Mouse (Mus musculus): ENCODE results near the gene H2-T24. TPM values are rescaled to one million over a fixed set of nuclear protein-coding genes. Genes with fewer than 3 reads are reported as not detected.

The H2-T24 gene
- 10 to 100 TPM; 30.2 to 41.9 TPM for polyA plus RNA-seq (2017; shearing (Covaris generic))

DNA sequence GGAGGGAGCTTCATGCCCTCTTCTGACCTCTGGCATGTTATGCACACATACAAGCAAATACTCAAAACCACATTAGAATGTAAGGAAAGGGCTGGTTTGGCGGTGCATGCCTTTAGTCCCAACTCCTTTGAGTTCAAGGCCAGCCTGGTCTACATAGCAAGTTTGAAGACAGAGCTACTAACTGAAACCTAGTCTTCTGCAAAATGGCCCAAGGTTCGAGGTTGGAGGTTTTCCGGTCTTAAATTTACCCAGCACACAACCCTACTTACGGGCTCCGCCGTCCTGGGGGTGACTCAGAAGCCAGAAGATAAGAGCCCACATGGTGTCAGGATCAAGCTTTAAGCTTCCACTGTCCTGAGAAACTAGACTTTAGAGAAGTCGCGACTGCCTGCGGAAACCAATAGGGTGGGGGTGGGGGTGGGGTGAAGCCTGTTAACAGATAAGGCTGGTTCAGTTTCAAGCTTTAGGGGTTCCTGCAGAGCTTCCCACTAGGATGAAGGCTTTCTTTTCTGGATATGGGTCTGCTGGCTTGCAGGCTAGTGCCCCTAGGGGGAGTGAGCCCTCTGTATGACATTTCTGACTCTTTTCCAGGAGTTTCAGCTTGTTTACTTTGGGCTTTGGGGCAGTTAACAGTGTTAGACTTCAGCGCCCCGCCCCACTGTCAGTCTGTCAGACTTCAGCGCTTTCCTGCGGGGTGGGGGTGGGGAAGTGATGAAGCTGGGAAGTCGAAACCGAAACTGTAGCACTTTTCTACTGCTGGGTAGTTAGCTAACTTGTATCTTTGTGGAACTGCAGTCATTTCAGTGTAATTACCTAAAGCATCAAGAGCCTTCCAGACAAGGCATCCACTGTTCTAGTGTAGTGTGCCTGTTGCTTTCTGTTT, at the start of gene H2-T24:
H2-T24 (minus strand) TSS at position 370 of the 883 bp plus-strand sequence.

DNA sequence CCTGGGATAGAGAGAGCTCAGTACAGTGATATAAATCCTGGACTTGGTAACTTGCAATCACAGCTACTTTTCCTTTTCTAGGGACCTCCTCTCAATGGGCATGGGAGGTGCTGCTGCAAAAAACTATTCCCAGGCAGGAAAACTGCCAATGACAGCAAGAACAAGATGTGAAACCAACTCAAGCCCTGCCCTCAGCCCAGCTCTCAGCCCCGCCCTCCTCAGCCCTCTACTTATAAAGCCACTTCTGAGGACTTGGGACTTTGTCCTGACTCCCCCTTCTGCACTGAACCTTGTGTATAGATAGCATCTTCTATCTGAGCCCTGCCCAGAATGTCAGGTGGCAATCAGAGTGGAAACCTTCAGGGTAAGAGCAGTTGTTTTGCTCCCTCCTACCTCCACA, 38.0 kb upstream of the H2-T24 start, which contains the start of gene Gm11127:
Gm11127 (minus strand) TSS at position 10 of the 400 bp plus-strand sequence.

DNA sequence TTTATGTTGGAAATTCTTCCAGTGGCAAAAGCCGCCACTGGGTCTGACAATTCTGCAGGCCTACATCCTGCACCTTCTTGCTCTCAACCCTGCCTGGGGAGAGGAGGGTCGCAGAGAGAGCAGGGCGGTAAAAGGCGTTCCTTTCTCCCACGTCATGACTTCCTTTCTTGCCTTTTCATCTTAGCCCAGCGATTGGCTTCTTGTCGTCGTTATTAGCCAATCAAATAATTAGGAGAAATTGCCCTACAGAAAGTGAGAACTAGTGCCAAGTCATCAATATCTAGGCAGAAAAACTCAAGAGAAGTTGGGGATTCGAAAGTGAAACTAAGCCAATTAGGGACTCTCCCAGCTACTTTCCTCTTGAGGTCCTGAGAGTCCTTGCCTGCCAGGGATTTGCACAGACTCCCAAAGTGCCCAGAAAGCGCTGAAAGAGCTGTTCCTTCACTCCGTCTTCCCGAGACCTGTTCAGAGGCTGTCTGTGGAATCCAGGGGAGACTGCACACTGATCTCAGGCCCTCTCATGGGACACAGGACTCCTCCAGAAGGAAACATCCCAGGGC, 22.3 kb upstream of the H2-T24 start, which contains the start of the genes H2-T22 and Gm6034:
H2-T22 (minus strand) TSS at position 138 of the 560 bp plus-strand sequence.
Gm6034 (plus strand) TSS at position 352 of the 560 bp plus-strand sequence.

DNA sequence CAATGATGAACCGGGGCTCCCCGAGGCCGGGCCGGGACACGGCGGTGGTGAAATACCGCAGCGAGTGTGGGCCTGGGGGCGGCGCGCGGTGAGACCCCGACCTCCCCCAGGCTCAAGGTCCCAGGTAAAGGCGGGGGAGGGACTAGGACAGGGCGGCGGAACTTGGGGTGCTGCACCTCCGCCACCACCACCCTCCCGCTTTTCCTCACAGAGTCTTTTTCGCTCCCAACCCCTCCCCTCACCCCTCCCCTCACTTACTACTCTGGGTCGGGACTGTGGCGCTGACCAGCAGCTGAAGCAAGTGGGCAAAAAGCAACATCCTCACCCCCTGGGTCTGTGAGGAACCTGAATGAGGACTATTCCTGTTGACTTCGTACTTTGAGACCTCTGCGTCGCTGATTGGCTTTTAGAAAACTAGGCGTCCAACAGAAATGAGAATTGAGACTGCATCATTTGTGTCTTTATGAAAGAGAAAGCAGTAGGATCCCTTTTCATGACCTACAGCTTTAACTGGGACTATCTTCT, 12.1 kb upstream of the H2-T24 start, which contains the start of gene H2-T23:
H2-T23 (minus strand) TSS at position 505 of the 525 bp plus-strand sequence.

DNA sequence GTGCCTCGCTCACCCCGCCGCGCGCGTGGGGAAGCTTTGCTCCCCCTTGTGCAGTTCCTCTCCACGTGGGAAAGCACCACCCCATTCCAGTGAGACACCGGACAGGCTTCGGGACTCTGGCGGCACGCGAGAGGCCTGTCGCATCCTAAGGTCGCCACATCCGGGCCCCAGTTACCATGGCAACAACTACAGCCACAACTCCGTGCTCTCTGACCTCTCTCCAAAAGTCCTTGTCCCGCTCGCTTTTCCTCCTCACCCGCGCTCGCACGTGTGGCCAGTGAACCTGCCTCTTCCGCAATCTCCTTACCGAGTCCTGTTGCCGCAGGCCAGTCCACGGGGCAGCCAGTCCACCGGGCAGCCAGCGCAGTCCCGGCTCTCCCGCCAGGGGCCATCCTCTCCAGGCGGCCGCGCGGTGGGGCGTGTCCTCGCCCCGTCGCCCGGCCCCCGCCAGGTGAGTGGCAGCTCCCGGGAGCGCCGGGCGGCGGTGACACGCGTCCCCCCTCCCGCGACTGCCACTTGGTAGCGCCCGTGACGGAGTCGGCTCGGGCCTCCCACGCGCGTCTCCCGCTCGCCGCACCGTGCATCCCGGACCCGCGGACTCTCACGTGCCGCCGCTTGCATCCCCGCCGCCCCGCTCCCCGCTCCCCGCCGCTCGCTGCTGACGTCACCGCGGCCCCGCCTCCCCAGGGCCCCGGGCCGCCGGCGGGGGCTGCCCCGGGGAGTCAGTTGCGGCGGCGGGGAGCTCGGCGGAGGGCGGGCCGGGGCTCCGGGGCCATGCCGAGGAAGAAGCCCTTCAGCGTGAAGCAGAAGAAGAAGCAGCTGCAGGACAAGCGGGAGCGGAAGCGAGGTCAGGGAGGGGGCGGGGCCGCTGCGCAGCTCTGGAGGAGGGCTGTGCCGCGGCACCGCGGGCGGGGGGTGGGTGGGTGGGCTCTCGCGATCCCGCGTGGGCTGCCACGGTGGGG, 40.7 kb downstream of the H2-T24 start, which contains the start of the genes Gnl1 and Prr3:
Gnl1 (plus strand) TSS at position 451 of the 962 bp plus-strand sequence.
Prr3 (minus strand) TSS at position 836 of the 962 bp plus-strand sequence.

DNA sequence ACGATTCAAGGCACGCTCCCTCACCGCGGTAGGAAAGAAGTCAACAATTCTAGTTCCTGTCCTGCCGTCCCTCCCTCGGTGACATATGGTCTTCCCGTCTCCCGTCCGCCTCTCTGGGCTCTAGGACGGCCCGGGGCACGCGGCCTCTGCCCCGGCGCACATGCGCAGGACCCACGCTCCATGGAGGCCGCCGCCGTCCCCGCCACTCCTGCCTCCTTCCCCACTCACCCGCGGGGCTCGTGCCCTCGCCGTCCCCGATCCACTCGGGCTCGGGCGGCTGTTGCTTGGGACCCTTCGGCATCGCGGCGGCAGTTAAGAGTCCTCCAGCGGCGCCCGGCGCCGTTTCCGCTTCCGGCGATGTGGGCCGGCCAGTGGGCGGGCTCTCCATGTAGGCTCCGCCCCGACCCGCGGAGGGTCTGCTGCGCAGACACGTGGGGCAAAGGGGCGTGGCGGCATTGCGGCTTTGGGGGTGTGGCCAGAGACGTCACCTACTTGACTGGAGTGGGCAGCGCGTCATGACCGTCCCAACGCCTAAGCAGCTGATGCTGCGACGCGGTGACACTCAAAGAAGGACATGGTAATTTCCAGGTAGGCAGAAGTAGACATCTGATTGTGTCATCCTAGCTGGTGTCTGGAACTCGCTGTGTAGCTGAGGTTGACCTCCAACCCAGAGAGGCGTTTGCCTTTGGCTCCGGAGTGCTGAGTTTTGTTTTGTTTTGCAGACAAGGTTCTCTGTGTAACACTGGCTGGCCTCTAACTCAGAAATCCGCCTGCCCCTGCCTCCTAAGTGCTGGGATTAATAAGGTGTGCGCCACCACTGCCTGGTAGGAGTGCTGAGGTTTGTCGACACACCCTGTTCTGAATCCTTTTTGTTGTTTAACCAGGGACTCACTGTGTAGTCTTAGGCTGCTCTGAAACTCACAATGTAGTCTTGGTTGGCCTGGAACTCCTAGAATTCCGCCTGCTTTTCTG, 50.7 kb downstream of the H2-T24 start, which contains the start of gene Abcf1:
Abcf1 (minus strand) TSS at position 344 of the 972 bp plus-strand sequence.

Other genes with a start within 250 kb of the H2-T24 start
- gene Ier3, start 198.9 kb downstream of the H2-T24 start, polyA plus RNA-seq (2017; shearing (Covaris generic)): 10 to 100 TPM in 1 of 2 experiments, under 1 TPM in 1; 0.19 to 14.0 TPM
- gene Flot1, start 197.3 kb downstream of the H2-T24 start, polyA plus RNA-seq (2017; shearing (Covaris generic)): 10 to 100 TPM; 59.0 to 61.4 TPM
- 100 to 1,000 TPM; 114 to 135 TPM for gene Tubb5, start 182.3 kb downstream of the H2-T24 start, polyA plus RNA-seq (2017; shearing (Covaris generic))
- 1 to 10 TPM; 4.1 to 7.9 TPM for gene Mdc1, start 179.0 kb downstream of the H2-T24 start, polyA plus RNA-seq (2017; shearing (Covaris generic))
- 10 to 100 TPM; 33.6 to 42.0 TPM for gene Nrm, start 159.2 kb downstream of the H2-T24 start, polyA plus RNA-seq (2017; shearing (Covaris generic))
- 100 to 1,000 TPM; 549 to 588 TPM for gene Ppp1r18, start 155.0 kb downstream of the H2-T24 start, polyA plus RNA-seq (2017; shearing (Covaris generic))
- 10 to 100 TPM; 49.5 to 68.4 TPM for gene Dhx16, start 140.7 kb downstream of the H2-T24 start, polyA plus RNA-seq (2017; shearing (Covaris generic))
- 10 to 100 TPM; 34.3 to 45.8 TPM for gene 2310061I04Rik, start 123.1 kb downstream of the H2-T24 start, polyA plus RNA-seq (2017; shearing (Covaris generic))
- gene Atat1, start 110.5 kb downstream of the H2-T24 start, polyA plus RNA-seq (2017; shearing (Covaris generic)): 10 to 100 TPM; 12.9 to 18.4 TPM
- gene Mrps18b, start 104.2 kb downstream of the H2-T24 start, polyA plus RNA-seq (2017; shearing (Covaris generic)): 10 to 100 TPM; 44.0 to 78.4 TPM
- gene Ppp1r10, start 104.1 kb downstream of the H2-T24 start, polyA plus RNA-seq (2017; shearing (Covaris generic)): 10 to 100 TPM; 30.2 to 54.9 TPM
- gene Abcf1, start 50.8 kb downstream of the H2-T24 start, polyA plus RNA-seq (2017; shearing (Covaris generic)): 100 to 1,000 TPM; 122 to 138 TPM
- gene Gnl1, start 40.7 kb downstream of the H2-T24 start, polyA plus RNA-seq (2017; shearing (Covaris generic)): 10 to 100 TPM; 55.6 to 56.5 TPM
- 10 to 100 TPM; 30.8 to 41.6 TPM for gene Prr3, start 40.3 kb downstream of the H2-T24 start, polyA plus RNA-seq (2017; shearing (Covaris generic))
- 100 to 1,000 TPM; 796 to 873 TPM for gene H2-T23, start 12.3 kb upstream of the H2-T24 start, polyA plus RNA-seq (2017; shearing (Covaris generic))
- gene H2-T22, start 22.2 kb upstream of the H2-T24 start, polyA plus RNA-seq (2017; shearing (Covaris generic)): 100 to 1,000 TPM; 306 to 313 TPM
- under 1 TPM; 0.18 to 0.22 TPM for gene Gm6034, start 22.4 kb upstream of the H2-T24 start, polyA plus RNA-seq (2017; shearing (Covaris generic))
- gene Gm11127, start 37.8 kb upstream of the H2-T24 start, polyA plus RNA-seq (2017; shearing (Covaris generic)): not detected
- 1 to 10 TPM in 1 of 2 experiments, under 1 TPM in 1; 0.75 to 1.2 TPM for gene Gm19684, start 101.1 kb upstream of the H2-T24 start, polyA plus RNA-seq (2017; shearing (Covaris generic))
- under 1 TPM; 0.36 to 0.51 TPM for gene Gm7030, start 108.9 kb upstream of the H2-T24 start, polyA plus RNA-seq (2017; shearing (Covaris generic))
- gene Gm8909, start 148.0 kb upstream of the H2-T24 start, polyA plus RNA-seq (2017; shearing (Covaris generic)): 10 to 100 TPM in 1 of 2 experiments, 1 to 10 TPM in 1; 5.7 to 14.7 TPM
- gene H2-T3, start 169.7 kb upstream of the H2-T24 start, polyA plus RNA-seq (2017; shearing (Covaris generic)): under 1 TPM; 0.54 to 0.55 TPM
- 100 to 1,000 TPM; 153 to 154 TPM for gene Rpp21, start 237.5 kb upstream of the H2-T24 start, polyA plus RNA-seq (2017; shearing (Covaris generic))

All from activated CD4-positive, CD25-positive, alpha-beta regulatory T cell (primary cell).